Mouse (Mus musculus) liver, postnatal 0 days (tissue): Measurements from ENCODE around the gene Lhfp.

Experiments used
- CTCF ChIP-seq: sonication (generic); IDR thresholded peaks from 2 replicates; pipeline ENCODE4 v1.5.1; 2016; ENCODE audit warnings: antibody characterized with exemption, low read depth
- EP300 ChIP-seq: IDR thresholded peaks from 2 replicates; pipeline ENCODE4 v1.6.1; 2016; ENCODE audit warnings: antibody characterized with exemption, low read depth, mild to moderate bottlenecking

DNA sequence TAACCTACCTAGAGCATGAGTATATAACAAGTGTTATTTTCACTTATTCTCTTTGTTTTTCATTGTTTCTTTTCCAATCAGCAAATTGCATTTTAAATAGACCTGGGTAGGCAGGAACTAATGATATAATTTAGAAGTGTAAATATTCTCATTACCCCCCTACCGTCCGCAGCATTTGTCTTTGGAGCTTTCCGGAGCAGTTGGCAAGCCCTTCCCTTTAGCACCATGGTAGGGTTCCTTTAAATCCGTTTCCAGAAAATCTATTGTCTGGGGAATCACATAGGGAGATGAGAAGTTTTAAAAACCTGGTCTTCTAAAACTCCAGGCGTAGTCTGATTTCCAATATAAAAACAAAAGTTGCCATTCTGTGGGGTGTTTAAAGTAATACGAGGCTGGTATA, 59.5 kb downstream of the Lhfp start:
- no peak for TF ChIP-seq CTCF
- TF ChIP-seq EP300: no peak
